Mouse (Mus musculus): ENCODE results near the gene Syt12.

DNA sequence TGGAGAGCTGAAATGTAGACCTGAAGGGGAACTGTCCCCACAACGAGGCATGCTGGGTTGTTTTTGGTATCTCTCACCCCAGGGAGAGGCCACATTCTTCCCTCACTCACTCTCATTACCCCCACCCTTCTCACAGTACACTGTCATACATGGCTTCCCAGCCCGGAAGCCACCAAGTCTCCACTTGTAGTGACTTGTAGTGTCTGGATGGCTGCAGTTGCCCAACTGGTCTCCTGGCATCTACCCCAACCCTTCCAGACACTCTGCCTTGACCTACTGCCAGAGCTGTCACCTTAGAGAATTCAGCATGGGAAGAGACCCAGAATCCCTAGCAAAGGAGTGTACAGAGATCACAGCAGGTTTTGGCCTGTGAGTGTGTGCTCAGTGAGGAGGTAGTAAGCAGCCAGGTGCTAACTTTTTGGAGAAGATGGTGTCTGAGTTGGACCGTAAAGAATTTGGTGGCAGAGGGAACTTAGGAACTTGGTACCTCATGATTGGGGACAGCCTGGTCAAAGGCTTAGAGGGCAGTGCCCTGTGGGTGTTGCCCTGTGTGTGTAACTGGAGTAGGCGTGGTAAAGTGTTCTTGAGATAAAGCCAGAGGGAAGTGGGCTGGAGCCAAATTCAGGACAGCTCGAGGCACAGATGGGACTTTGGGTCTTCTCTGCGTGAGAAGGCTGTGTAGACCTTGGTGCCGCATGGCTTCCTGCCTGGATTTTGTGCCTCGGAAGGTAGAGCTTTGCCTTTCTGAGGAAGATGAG is 56.9 kb downstream of the Syt12 start:
- TF ChIP-seq CTCF (IDR thresholded peaks at IDR 0.05; ENCODE audit: control insufficient read depth, insufficient read depth, insufficient read length) (no peak), MYOG (IDR thresholded peaks at IDR 0.05; ENCODE audit: control insufficient read depth, extremely low read depth, insufficient read length) (no peak), MAX (IDR thresholded peaks at IDR 0.05) (no peak)

Measured in C2C12 (cell line).